Mouse (Mus musculus): ENCODE measurements around the gene Wdr27. TPM values are rescaled to one million over a fixed set of nuclear protein-coding genes. Genes with fewer than 3 reads are reported as not detected.
A peak's percentile ranks its signal among the peaks of the same experiment; 100 is the strongest.
"Not testable (repeated sequence)": the region's sequence is repeated elsewhere in the genome, so short reads cannot be mapped to it uniquely, and the experiment has no call there.

Gene Wdr27
- polyA plus RNA-seq, 1 experiment: 1.8 TPM

DNA sequence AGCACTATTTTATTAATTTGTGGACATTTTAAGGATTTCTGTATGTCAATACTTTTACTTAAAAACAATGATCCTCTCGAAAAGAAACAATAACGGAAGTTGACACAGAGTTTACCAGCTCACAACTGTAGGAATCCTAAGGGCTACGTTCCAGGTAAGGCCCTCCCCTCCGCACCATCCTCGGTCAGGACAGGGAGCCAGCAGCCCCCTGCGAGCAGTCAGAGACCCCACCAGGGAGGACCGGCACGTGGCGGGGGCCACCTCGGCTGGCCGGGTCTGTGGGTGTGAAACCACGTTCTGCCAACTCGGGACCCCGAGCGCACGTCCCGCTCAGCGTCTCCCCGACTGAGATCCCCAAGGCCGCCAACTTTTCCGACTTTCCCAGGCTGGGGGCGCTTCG, 17.6 kb upstream of the Wdr27 start:
- H3K27ac ChIP-seq (ENCODE audit: insufficient read depth, low read depth, low read length): no peak overlapping the region
- H3K4me3 ChIP-seq (ENCODE audit: low read depth, low read length): peak overlapping the region; percentile 89
- no peaks in the 10 kb centered on the region for H3K27me3 ChIP-seq (ENCODE audit: control insufficient read depth, insufficient read depth, low read length)
- WGBS: under 1% methylated on average over 22 of the region's 23 CpGs
- H3K36me3 ChIP-seq (ENCODE audit: control insufficient read depth, insufficient read depth, low read length): 0 out of 2 replicates have a peak, but pooled peaks cover 2% of the 10 kb centered on the region
- peaks cover 2% of the 10 kb centered on the region; the same call in 1 of the 2 replicates for H3K4me1 ChIP-seq (ENCODE audit: control insufficient read depth, insufficient read depth, insufficient read length, low read length)
- TF ChIP-seq CTCF (IDR thresholded peaks at IDR 0.05; ENCODE audit: extremely low read depth, insufficient read length, insufficient replicate concordance, low read depth, low read length): no peak

DNA sequence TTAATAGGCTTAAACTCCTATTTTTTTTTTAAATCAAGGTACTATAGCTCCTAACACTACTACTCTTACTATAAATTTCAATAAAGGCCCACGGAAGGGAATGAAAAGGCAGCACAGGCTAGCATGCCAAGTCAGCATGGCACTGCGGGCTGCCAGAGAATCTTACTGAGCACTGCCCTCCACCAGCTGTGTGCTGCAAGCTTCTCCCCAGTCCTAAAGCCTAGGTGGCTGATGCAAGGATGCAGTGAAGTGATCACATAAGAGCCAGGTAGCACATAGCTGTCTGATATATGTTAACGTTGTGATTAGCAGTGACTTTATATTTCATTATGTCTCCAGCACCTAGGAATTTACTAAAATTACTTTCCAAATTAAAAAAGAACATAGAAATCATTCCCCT, 17.0 kb upstream of the Wdr27 start:
- 16% methylated on average over 3 of the region's 3 CpGs for WGBS
- Histone ChIP-seq H3K4me3 (ENCODE audit: low read depth, low read length) (0 out of 2 replicates have a peak overlapping the region, but pooled peaks have one; percentile 34), H3K27me3 (ENCODE audit: control insufficient read depth, insufficient read depth, low read length) (no peaks in the 10 kb centered on the region), H3K36me3 (ENCODE audit: control insufficient read depth, insufficient read depth, low read length) (0 out of 2 replicates have a peak, but pooled peaks cover 2% of the 10 kb centered on the region), H3K27ac (ENCODE audit: insufficient read depth, low read depth, low read length) (no peak overlapping the region), H3K4me1 (ENCODE audit: control insufficient read depth, insufficient read depth, insufficient read length, low read length) (peaks cover 2% of the 10 kb centered on the region; the same call in 1 of the 2 replicates)
- no peak for TF ChIP-seq POLR2A (IDR thresholded peaks at IDR 0.05; ENCODE audit: low read depth, low read length)
- TF ChIP-seq CTCF (IDR thresholded peaks at IDR 0.05; ENCODE audit: extremely low read depth, insufficient read length, insufficient replicate concordance, low read depth, low read length): no peak

GRCm38 (mm10) chr17:14958686-14959327, 15.8 kb upstream of the Wdr27 start:
- WGBS: 74% methylated on average over 5 of the region's 5 CpGs
- Histone ChIP-seq H3K36me3 (ENCODE audit: control insufficient read depth, insufficient read depth, low read length) (peaks cover 9% of the 10 kb centered on the region), H3K4me1 (ENCODE audit: control insufficient read depth, insufficient read depth, insufficient read length, low read length) (peaks cover 2% of the 10 kb centered on the region; the same call in 1 of the 2 replicates), H3K4me3 (ENCODE audit: low read depth, low read length) (no peak overlapping the region), H3K27me3 (ENCODE audit: control insufficient read depth, insufficient read depth, low read length) (no peaks in the 10 kb centered on the region), H3K27ac (ENCODE audit: insufficient read depth, low read depth, low read length) (no peak overlapping the region)
- TF ChIP-seq CTCF (IDR thresholded peaks at IDR 0.05; ENCODE audit: extremely low read depth, insufficient read length, insufficient replicate concordance, low read depth, low read length): no peak
- no peak for TF ChIP-seq POLR2A (IDR thresholded peaks at IDR 0.05; ENCODE audit: low read depth, low read length)

- no peak overlapping the region for H3K27ac ChIP-seq (ENCODE audit: insufficient read depth, low read depth, low read length)
- H3K4me1 ChIP-seq (ENCODE audit: control insufficient read depth, insufficient read depth, insufficient read length, low read length): no peaks in the 10 kb centered on the region
- H3K4me3 ChIP-seq (ENCODE audit: low read depth, low read length): no peak overlapping the region
- peaks cover 30% of the 10 kb centered on the region for H3K36me3 ChIP-seq (ENCODE audit: control insufficient read depth, insufficient read depth, low read length)
- 93% methylated on average over 8 of the region's 8 CpGs for WGBS
- TF ChIP-seq POLR2A (IDR thresholded peaks at IDR 0.05; ENCODE audit: low read depth, low read length) (no peak), CTCF (IDR thresholded peaks at IDR 0.05; ENCODE audit: extremely low read depth, insufficient read length, insufficient replicate concordance, low read depth, low read length) (no peak)
- H3K27me3 ChIP-seq (ENCODE audit: control insufficient read depth, insufficient read depth, low read length): no peaks in the 10 kb centered on the region
Observed at GRCm38 (mm10) chr17:14953452-14953851, 10.5 kb upstream of the Wdr27 start.

GRCm38 (mm10) chr17:14949161-14949827, 6.3 kb upstream of the Wdr27 start:
- whole genome bisulfite sequencing: 79% methylated on average over 7 of the region's 7 CpGs
- no peak overlapping the region for H3K4me3 ChIP-seq (ENCODE audit: low read depth, low read length)
- TF ChIP-seq POLR2A (IDR thresholded peaks at IDR 0.05; ENCODE audit: low read depth, low read length): no peak
- TF ChIP-seq CTCF (IDR thresholded peaks at IDR 0.05; ENCODE audit: extremely low read depth, insufficient read length, insufficient replicate concordance, low read depth, low read length): no peak

GRCm38 (mm10) chr17:14944551-14944950, 1.6 kb upstream of the Wdr27 start:
- H3K27me3 ChIP-seq (ENCODE audit: control insufficient read depth, insufficient read depth, low read length): no peaks in the 10 kb centered on the region
- no peak overlapping the region for H3K4me3 ChIP-seq (ENCODE audit: low read depth, low read length)
- no peak overlapping the region for H3K27ac ChIP-seq (ENCODE audit: insufficient read depth, low read depth, low read length)
- H3K4me1 ChIP-seq (ENCODE audit: control insufficient read depth, insufficient read depth, insufficient read length, low read length): peaks cover 5% of the 10 kb centered on the region; the same call in 1 of the 2 replicates
- peaks cover 10% of the 10 kb centered on the region for H3K36me3 ChIP-seq (ENCODE audit: control insufficient read depth, insufficient read depth, low read length)
- 84% methylated on average over 1 of the region's 1 CpGs for WGBS
- no peak for TF ChIP-seq CTCF (IDR thresholded peaks at IDR 0.05; ENCODE audit: extremely low read depth, insufficient read length, insufficient replicate concordance, low read depth, low read length)
- no peak for TF ChIP-seq POLR2A (IDR thresholded peaks at IDR 0.05; ENCODE audit: low read depth, low read length)

More at GRCm38 (mm10) chr17:14949161-14949827, 6.3 kb upstream of the Wdr27 start:
- H3K4me1 ChIP-seq (ENCODE audit: control insufficient read depth, insufficient read depth, insufficient read length, low read length): peaks cover 2% of the 10 kb centered on the region; the same call in 1 of the 2 replicates
- H3K36me3 ChIP-seq (ENCODE audit: control insufficient read depth, insufficient read depth, low read length): peaks cover 33% of the 10 kb centered on the region
- H3K27ac ChIP-seq (ENCODE audit: insufficient read depth, low read depth, low read length): no peak overlapping the region
- no peaks in the 10 kb centered on the region for H3K27me3 ChIP-seq (ENCODE audit: control insufficient read depth, insufficient read depth, low read length)

GRCm38 (mm10) chr17:14943729-14944059, 736 bp upstream of the Wdr27 start:
- H3K4me3 ChIP-seq (ENCODE audit: low read depth, low read length): peak overlapping the region; percentile 72
- TF ChIP-seq CTCF (IDR thresholded peaks at IDR 0.05; ENCODE audit: extremely low read depth, insufficient read length, insufficient replicate concordance, low read depth, low read length) (no peak), POLR2A (IDR thresholded peaks at IDR 0.05; ENCODE audit: low read depth, low read length) (no peak)
- no peaks in the 10 kb centered on the region for H3K27me3 ChIP-seq (ENCODE audit: control insufficient read depth, insufficient read depth, low read length)
- peak overlapping the region; percentile 34; the same call in 1 of the 2 replicates for H3K27ac ChIP-seq (ENCODE audit: insufficient read depth, low read depth, low read length)
- 6% methylated on average over 16 of the region's 16 CpGs for WGBS
- H3K4me1 ChIP-seq (ENCODE audit: control insufficient read depth, insufficient read depth, insufficient read length, low read length): peaks cover 5% of the 10 kb centered on the region; the same call in 1 of the 2 replicates
- H3K36me3 ChIP-seq (ENCODE audit: control insufficient read depth, insufficient read depth, low read length): peaks cover 8% of the 10 kb centered on the region

DNA sequence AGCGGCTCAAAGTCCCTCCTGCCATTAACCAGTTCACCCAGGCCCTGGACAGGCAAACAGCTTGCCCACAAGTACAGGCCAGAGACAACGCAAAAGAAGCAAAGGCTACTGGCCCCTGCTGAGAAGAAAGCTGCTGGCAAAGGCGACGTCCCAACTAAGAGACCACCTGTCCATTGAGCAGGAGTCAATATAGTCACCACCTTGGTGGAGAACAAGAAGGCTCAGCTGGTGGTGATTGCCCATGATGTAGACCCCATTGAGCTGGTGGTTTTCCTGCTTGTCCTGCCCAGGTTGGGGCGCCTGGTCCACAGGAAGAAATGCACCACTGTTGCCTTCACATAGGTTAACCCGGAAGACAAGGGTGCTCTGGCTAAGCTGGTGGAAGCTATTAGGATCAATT, 777 bp downstream of the Wdr27 start:
- not testable (repeated sequence) for H3K27me3 ChIP-seq (ENCODE audit: control insufficient read depth, insufficient read depth, low read length); H3K4me3 ChIP-seq (ENCODE audit: low read depth, low read length); H3K36me3 ChIP-seq (ENCODE audit: control insufficient read depth, insufficient read depth, low read length); H3K27ac ChIP-seq (ENCODE audit: insufficient read depth, low read depth, low read length); H3K4me1 ChIP-seq (ENCODE audit: control insufficient read depth, insufficient read depth, insufficient read length, low read length)
- 69% methylated on average over 6 of the region's 6 CpGs for WGBS

Measured in small intestine, adult 2 months (tissue).